22 mouse cellular contexts compared by ENCODE assay signal in genomic region chr1:151677185-151677809, GRCm38 (mm10).
DNase-seq lines count a peak whose midpoint lies in the region; ATAC-seq and TF ChIP-seq lines count a peak whose summit lies in the region.
"Had no signal": no experiment of that assay in that cellular context is flagged by ENCODE, and none has a peak within 500 bp of the region (broad histone marks: within the 10 kb centered on the region; RNA-seq: fewer than 3 reads in every experiment).

No protein-coding gene starts in this region.

- peak; percentile 79; the same call in 1 of the 2 replicates for ATAC-seq in heart, embryonic 15.5 days (replicated peaks; ENCODE audit: insufficient number of reproducible peaks, insufficient read depth, low FRiP score, low read depth)
- ATAC-seq in lung, postnatal 0 days: 0 out of 2 replicates have a peak, but pooled peaks have one; percentile 15
- ATAC-seq in intestine, embryonic 16.5 days: peak; percentile 47
- ATAC-seq: forebrain, embryonic 14.5 days; hindbrain, postnatal 0 days; liver, postnatal 0 days; midbrain, embryonic 16.5 days had no signal

- peak overlapping the region; percentile 47 for H3K4me2 ChIP-seq in heart, embryonic 15.5 days
- H3K4me2 ChIP-seq in lung, postnatal 0 days (replicated peaks; ENCODE audit: low read depth, low read length): no peak overlapping the region
- H3K4me2 ChIP-seq in intestine, embryonic 16.5 days (ENCODE audit: low read depth, low read length): no peak overlapping the region

- TF ChIP-seq EP300 in lung, postnatal 0 days (IDR thresholded peaks at IDR 0.05): 0 out of 2 replicates have a peak, but pooled peaks have one; percentile 3

- no peak for DNase-seq in gastrocnemius, adult 2 months
- no peak for DNase-seq in gastrocnemius, postnatal 4 days (ENCODE audit: low spot score in 2 of 2)
- DNase-seq in heart, postnatal 14 days: no peak
- peak; percentile 46 for DNase-seq in lung, postnatal 0 days (ENCODE audit: low spot score)
- no peak for DNase-seq in lung, postnatal 25 days (ENCODE audit: low spot score)
- no peak for DNase-seq in cerebellum, postnatal 36 days
- DNase-seq: adrenal gland, postnatal 25 days; cerebellum, adult 11 months; cerebellum, postnatal 10 days; embryo, embryonic 11 days; gastrocnemius, postnatal 14 days; kidney, adult 2 months; kidney, postnatal 25 days; liver, postnatal 0 days; right cerebral cortex, postnatal 25 days; thymus, postnatal 14 days had no signal

- H3K27me3 ChIP-seq in heart, embryonic 15.5 days: no peaks in the 10 kb centered on the region
- H3K27me3 ChIP-seq in lung, postnatal 0 days (replicated peaks; ENCODE audit: insufficient read depth, low read length): no peaks in the 10 kb centered on the region
- no peaks in the 10 kb centered on the region for H3K27me3 ChIP-seq in intestine, embryonic 16.5 days (replicated peaks; ENCODE audit: control insufficient read depth, insufficient read depth, low read length)
- H3K27me3 ChIP-seq: CH12.LX had no signal

- H3K9ac ChIP-seq in heart, embryonic 15.5 days: 0 out of 2 replicates have a peak overlapping the region, but pooled peaks have one; percentile 3
- H3K9ac ChIP-seq in lung, postnatal 0 days (replicated peaks; ENCODE audit: low read depth): no peak overlapping the region
- no peak overlapping the region for H3K9ac ChIP-seq in intestine, embryonic 16.5 days (ENCODE audit: low read depth, low read length)
- H3K9ac ChIP-seq: liver, postnatal 0 days had no signal

- TF ChIP-seq CTCF in gastrocnemius, adult 2 months (IDR thresholded peaks at IDR 0.05): no peak
- no peak for TF ChIP-seq CTCF in lung, postnatal 0 days (IDR thresholded peaks at IDR 0.05)

- peaks cover 29% of the 10 kb centered on the region for H3K4me1 ChIP-seq in heart, embryonic 15.5 days (replicated peaks)
- no peaks in the 10 kb centered on the region for H3K4me1 ChIP-seq in lung, postnatal 0 days (ENCODE audit: insufficient read depth, low read depth, low read length)
- H3K4me1 ChIP-seq in intestine, embryonic 16.5 days (ENCODE audit: control insufficient read depth, insufficient read depth, low read length): peaks cover 10% of the 10 kb centered on the region

- no peak overlapping the region for H3K4me3 ChIP-seq in gastrocnemius, adult 2 months
- no peak overlapping the region for H3K4me3 ChIP-seq in heart, embryonic 15.5 days
- no peak overlapping the region for H3K4me3 ChIP-seq in lung, postnatal 0 days (ENCODE audit: low read depth, low read length)
- no peak overlapping the region for H3K4me3 ChIP-seq in intestine, embryonic 16.5 days (ENCODE audit: low read length)

- H3K9me3 ChIP-seq in heart, embryonic 15.5 days (replicated peaks): no peaks in the 10 kb centered on the region
- no peaks in the 10 kb centered on the region for H3K9me3 ChIP-seq in lung, postnatal 0 days (ENCODE audit: low read length)
- no peaks in the 10 kb centered on the region for H3K9me3 ChIP-seq in intestine, embryonic 16.5 days (ENCODE audit: control insufficient read depth, low read length)

- intact Hi-C loops in gastrocnemius, adult 2 months (cut with DNase I): no loop called here
- intact Hi-C loops in heart, postnatal 14 days (cut with DNase I): loop anchor here (2.0 kb wide), 1 partner anchor 16 kb away; no protein-coding TSS in a partner anchor

- peak overlapping the region; percentile 69 for H3K27ac ChIP-seq in gastrocnemius, adult 2 months
- H3K27ac ChIP-seq in heart, embryonic 15.5 days: peak overlapping the region; percentile 90
- H3K27ac ChIP-seq in lung, postnatal 0 days (ENCODE audit: low read length): peak overlapping the region; percentile 21; the same call in 1 of the 2 replicates
- no peak overlapping the region for H3K27ac ChIP-seq in intestine, embryonic 16.5 days (ENCODE audit: low read length)
- H3K27ac ChIP-seq: hindbrain, postnatal 0 days had no signal

- WGBS in heart, embryonic 15.5 days: 27% methylated on average over 4 of the region's 4 CpGs
- WGBS in lung, postnatal 0 days: 55% methylated on average over 3 of the region's 4 CpGs
- 51% methylated on average over 3 of the region's 4 CpGs for WGBS in intestine, embryonic 16.5 days

- H3K36me3 ChIP-seq in heart, embryonic 15.5 days: no peaks in the 10 kb centered on the region
- H3K36me3 ChIP-seq in lung, postnatal 0 days (ENCODE audit: insufficient read depth, low read length): no peaks in the 10 kb centered on the region
- no peaks in the 10 kb centered on the region for H3K36me3 ChIP-seq in intestine, embryonic 16.5 days (ENCODE audit: control insufficient read depth, insufficient read depth, low read length)

Comparison
In these comparisons a context has a peak if more than half of its experiments do, and no peak if none do; other contexts are left out.
1. ATAC-seq: peak in every context shown above with its lines; median percentile 79 in heart, embryonic 15.5 days; 47 in intestine, embryonic 16.5 days; 15 in lung, postnatal 0 days.